Mouse (Mus musculus) forebrain, embryonic 16.5 days (tissue): ENCODE data around the gene Chst14. TPM values are rescaled to one million over a fixed set of nuclear protein-coding genes. Genes with fewer than 3 reads are reported as not detected.
A peak's percentile ranks its signal among the peaks of the same experiment; 100 is the strongest.

Source experiments
- ATAC-seq: fragments of 200-750 bp; cut with Nextera tagmentation; 2 replicates; pipeline ENCODE4 v1.8.0; 2017; ENCODE audit warnings: mild to moderate bottlenecking, moderate library complexity
- H3K27ac ChIP-seq: fragments of 300-500 bp; sonication (generic); 2 replicates; pipeline ENCODE4 v1.5.1; 2014; ENCODE audit warnings: low read length, control low read depth
- H3K27me3 ChIP-seq: fragments of 300-500 bp; sonication (generic); replicated peaks from 2 replicates; pipeline ENCODE4 v1.6.1; 2014; ENCODE audit warnings: low read length; ENCODE audit not compliant: control insufficient read depth, insufficient read depth
- H3K36me3 ChIP-seq: fragments of 300-500 bp; sonication (generic); 2 replicates; pipeline ENCODE4 v1.6.1; 2014; ENCODE audit not compliant: control insufficient read depth, insufficient read depth
- H3K4me1 ChIP-seq: fragments of 300-500 bp; sonication (generic); replicated peaks from 2 replicates; pipeline ENCODE4 v1.6.1; 2014; ENCODE audit warnings: low read length; ENCODE audit not compliant: control insufficient read depth, insufficient read depth
- H3K4me2 ChIP-seq: fragments of 300-500 bp; sonication (generic); 2 replicates; pipeline ENCODE4 v1.6.1; 2014; ENCODE audit warnings: mild to moderate bottlenecking, low read length, control low read depth
- H3K4me3 ChIP-seq: fragments of 300-500 bp; sonication (generic); replicated peaks from 2 replicates; pipeline ENCODE4 v1.5.1; 2014; ENCODE audit warnings: mild to moderate bottlenecking, low read length, control low read depth
- H3K9ac ChIP-seq: fragments of 300-500 bp; sonication (generic); replicated peaks from 2 replicates; pipeline ENCODE4 v1.6.1; 2014; ENCODE audit warnings: low read depth, low read length, control low read depth
- H3K9me3 ChIP-seq: fragments of 300-500 bp; sonication (generic); 2 replicates; pipeline ENCODE4 v1.6.1; 2016; ENCODE audit warnings: low read length; ENCODE audit not compliant: control insufficient read depth
- WGBS: fragments of 180-500 bp; shearing (Covaris S2); extraction: QIAGEN DNeasy Blood & Tissue Kit; methylation state at CpG from one replicate; pipeline ENCODE4 v1.1.7; 2014; 5-methylcytosine and 5-hydroxymethylcytosine counted together
- polyA plus RNA-seq: library from polyadenylated mRNA; unstranded; fragments of >200 nt; fragmentation: Nextera tagmentation; extraction: Ambion mirVana; gene quantifications from 2 replicates; pipeline ENCODE4 v1.2.1, GENCODE M21; 2015

The Chst14 gene
- polyA plus RNA-seq, result 5.4 and 6.1 TPM in 2 replicates

DNA sequence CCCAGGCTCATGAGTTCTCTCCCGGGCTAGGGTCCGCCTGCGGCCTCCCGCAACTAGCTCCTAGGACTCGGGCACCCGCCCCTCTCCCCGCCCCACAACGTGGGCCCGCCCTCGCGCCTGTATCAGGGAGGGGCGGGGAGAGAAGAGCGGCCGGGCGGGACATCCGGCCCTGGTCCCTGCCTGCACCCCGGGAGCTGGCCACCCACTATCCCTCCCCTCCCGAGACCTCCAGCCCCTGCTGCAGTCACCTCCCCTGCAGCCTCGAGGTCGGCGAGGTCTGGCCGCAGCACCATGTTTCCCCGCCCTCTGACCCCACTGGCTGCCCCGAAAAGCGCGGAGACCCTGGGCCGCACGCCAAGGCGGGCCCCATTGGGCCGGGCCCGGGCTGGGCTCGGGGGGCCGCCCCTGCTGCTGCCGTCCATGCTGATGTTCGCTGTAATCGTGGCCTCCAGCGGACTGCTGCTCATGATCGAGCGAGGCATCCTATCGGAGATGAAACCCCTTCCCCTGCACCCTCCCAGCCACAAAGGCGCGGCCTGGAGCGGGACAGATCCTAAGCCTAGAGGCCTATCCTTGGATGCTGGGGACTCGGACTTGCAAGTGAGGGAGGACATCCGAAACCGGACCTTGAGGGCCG, at the start of gene Chst14:
Gene Chst14, plus strand, starts transcription at position 136 of the 637 bp plus-strand sequence.
- no peak within 1 kb of the TSS for H3K27ac ChIP-seq
- ATAC-seq, result peak; percentile 88
- peak within 1 kb of the TSS; percentile 86 for H3K9ac ChIP-seq
- H3K9me3 ChIP-seq, result no peaks in the 10 kb centered on the region
- no peaks in the 10 kb centered on the region for H3K27me3 ChIP-seq
- peaks cover 22% of the 10 kb centered on the region for H3K4me1 ChIP-seq
- H3K4me3 ChIP-seq, result peak within 1 kb of the TSS; percentile 71
- under 1% methylated on average over 42 of the region's 47 CpGs for WGBS
- 0 out of 2 replicates have a peak, but pooled peaks cover 2% of the 10 kb centered on the region for H3K36me3 ChIP-seq
- H3K4me2 ChIP-seq, result peak within 1 kb of the TSS; percentile 95

DNA sequence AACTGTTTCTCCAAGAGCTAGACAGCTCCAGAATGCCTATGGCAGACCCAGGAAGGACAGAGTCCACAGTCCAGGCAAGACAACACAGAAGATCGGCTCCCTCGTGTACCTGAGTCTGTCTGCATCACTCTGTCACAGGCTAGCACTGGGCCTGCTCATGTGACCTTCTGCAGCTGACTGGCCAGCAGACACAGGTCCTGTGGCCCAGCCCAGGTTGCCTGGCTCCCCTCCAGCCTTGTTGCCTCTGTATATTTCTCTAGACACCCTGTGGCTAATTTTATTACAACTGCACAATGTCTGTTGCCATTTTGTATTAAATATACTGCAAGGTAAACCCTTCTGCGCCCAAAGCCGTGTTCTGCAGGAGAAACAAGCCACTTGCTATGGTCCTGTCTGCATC, 45.3 kb upstream of the Chst14 start:
- H3K27me3 ChIP-seq, result peaks cover 2% of the 10 kb centered on the region; the same call in 1 of the 2 replicates
- peaks cover 5% of the 10 kb centered on the region for H3K4me1 ChIP-seq
- H3K36me3 ChIP-seq, result peaks cover 3% of the 10 kb centered on the region; the same call in 1 of the 2 replicates
- 78% methylated on average over 4 of the region's 4 CpGs for WGBS
- no peaks in the 10 kb centered on the region for H3K9me3 ChIP-seq
- H3K9ac ChIP-seq, result no peak overlapping the region
- no peak overlapping the region for H3K4me2 ChIP-seq
- no peak overlapping the region for H3K27ac ChIP-seq
- ATAC-seq, result no peak
- H3K4me3 ChIP-seq, result no peak overlapping the region

DNA sequence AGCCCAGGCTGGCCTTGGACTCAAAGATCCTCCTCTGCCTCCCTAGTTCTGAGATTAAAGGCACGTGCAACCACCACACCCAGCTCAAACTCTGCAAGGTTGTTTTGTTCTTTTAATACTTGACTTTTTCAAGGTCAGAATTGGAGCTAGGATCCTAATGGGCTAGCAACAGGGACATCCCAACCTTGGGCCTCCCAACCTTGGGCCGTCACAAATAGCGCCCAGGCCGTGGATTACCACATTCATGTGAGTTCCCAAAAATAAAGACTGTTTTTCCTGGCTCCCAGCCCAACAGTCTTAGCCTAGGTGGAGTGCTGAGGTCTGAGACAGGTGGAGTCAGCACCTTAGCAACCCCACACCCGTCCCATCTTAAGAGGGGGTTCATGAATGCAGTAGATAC, 44.3 kb upstream of the Chst14 start:
- H3K27me3 ChIP-seq, result peaks cover 2% of the 10 kb centered on the region; the same call in 1 of the 2 replicates
- no peaks in the 10 kb centered on the region for H3K9me3 ChIP-seq
- no peaks in the 10 kb centered on the region; the same call in 1 of the 2 replicates for H3K36me3 ChIP-seq
- H3K9ac ChIP-seq, result no peak overlapping the region
- WGBS, result 84% methylated on average over 5 of the region's 5 CpGs
- H3K4me3 ChIP-seq, result no peak overlapping the region
- no peak overlapping the region for H3K4me2 ChIP-seq
- H3K27ac ChIP-seq, result no peak overlapping the region
- no peak for ATAC-seq
- H3K4me1 ChIP-seq, result peaks cover 5% of the 10 kb centered on the region

DNA sequence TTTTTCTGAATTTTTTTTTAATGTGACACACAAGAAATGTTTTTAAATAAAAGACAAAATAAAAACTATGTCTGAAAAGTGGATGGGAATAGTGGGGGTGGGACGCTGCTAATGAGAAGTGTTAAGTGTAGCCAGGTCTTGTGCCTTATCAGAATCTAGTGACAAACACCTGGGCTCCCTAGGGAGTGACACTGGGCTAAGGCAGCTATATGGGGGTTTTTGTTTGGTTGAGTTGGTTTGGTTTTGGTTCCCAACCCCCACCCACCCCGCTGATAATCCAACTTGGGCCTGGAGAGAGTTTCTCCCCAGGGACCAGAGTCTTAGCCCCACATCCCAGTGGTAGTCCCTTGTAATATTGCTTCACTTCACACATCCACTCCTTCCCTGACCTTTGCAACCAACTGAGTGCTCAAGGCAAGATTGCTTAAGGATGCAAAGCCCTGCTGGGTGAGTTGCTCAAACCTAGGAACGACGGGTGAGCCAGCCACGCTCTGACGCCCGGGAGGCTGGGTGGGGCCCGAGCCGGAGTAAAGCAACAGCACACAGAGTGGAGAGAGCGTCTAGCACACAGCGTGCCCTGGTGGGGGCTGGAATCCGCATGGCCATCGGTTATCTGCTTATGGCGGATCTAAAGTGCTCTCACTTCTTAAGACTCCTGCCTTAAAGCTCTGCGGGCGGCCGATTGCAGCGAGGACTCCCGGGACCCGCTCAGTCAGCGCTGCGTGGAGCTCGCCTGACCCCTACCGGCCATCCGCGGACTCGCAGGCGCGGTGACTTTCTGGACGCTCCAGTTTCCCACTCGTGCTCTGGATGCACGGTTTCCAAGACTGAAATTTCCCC, 43.2 kb upstream of the Chst14 start:
- ATAC-seq, result peak; percentile 88
- WGBS, result 3% methylated on average over 32 of the region's 32 CpGs
- no peaks in the 10 kb centered on the region for H3K36me3 ChIP-seq

DNA sequence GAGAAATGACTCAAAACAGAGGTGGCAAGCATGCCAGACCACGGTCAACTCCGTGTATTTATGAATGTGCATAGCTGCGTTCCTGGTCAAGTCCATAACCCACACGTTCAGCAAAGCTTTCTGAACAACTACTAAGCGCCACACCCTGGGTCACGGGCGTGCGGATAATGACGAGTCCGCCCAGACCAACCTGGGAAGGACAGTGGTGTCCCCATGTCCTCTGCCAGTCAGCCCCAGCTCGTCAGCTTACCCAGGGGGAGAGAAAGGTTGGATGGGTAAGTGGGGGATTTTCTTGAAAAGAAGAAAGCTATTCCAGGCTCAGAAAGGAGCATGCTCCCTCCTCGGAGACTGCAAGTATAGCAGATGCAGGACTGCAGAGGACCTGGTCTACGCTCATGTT, 38.9 kb upstream of the Chst14 start:
- Histone ChIP-seq H3K27ac (no peak overlapping the region), H3K27me3 (peaks cover 2% of the 10 kb centered on the region; the same call in 1 of the 2 replicates), H3K36me3 (no peaks in the 10 kb centered on the region), H3K4me1 (peaks cover 9% of the 10 kb centered on the region), H3K9ac (no peak overlapping the region), H3K4me2 (no peak overlapping the region), H3K9me3 (no peaks in the 10 kb centered on the region), H3K4me3 (no peak overlapping the region)
- 66% methylated on average over 13 of the region's 13 CpGs for WGBS
- ATAC-seq, result no peak

More for the DNA sequence above, 43.2 kb upstream of the Chst14 start:
- H3K4me1 ChIP-seq, result peaks cover 9% of the 10 kb centered on the region
- peak overlapping the region; percentile 66 for H3K9ac ChIP-seq
- H3K4me3 ChIP-seq, result peak overlapping the region; percentile 44
- H3K27ac ChIP-seq, result no peak overlapping the region
- no peaks in the 10 kb centered on the region for H3K9me3 ChIP-seq
- peaks cover 2% of the 10 kb centered on the region; the same call in 1 of the 2 replicates for H3K27me3 ChIP-seq
- peak overlapping the region; percentile 82 for H3K4me2 ChIP-seq

DNA sequence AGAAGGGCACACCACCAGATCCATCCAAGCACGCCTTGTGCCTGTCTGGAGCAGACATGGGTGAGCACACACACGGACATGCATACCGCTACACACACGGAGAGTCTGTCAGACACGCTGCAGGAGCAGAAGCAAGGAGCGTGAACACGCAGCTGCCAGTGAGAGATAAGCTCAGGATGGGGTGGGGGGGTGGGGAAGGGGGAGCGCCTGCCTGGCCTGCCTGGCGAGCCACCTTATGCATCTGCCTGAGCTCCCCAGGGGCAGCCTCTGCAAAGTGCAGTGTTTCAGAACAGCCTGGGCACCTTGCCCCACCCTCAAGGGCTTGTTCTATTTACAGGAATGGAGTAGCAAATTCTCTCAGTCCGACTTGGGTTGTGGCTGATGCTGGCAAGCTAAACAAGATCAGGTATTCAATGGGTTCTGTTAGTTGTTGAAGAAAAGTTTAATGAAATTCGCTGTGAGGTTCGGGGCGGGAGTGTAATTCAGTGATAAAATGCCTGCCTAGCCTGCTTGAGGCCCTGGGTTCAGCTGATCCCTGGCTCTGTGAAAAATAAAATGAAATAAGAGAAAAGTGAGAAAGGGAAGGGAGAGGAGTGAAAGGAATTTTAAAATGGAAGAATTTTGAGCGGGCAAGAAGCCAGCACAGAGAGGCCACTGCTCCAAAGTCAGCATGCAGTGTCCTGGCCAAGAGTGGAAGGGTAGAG, 38.3 kb upstream of the Chst14 start:
- peaks cover 4% of the 10 kb centered on the region for H3K27me3 ChIP-seq
- H3K4me2 ChIP-seq, result no peak overlapping the region
- H3K27ac ChIP-seq, result no peak overlapping the region
- H3K36me3 ChIP-seq, result no peaks in the 10 kb centered on the region
- no peaks in the 10 kb centered on the region for H3K9me3 ChIP-seq
- WGBS, result 27% methylated on average over 14 of the region's 14 CpGs
- peaks cover 8% of the 10 kb centered on the region for H3K4me1 ChIP-seq
- no peak for ATAC-seq
- H3K4me3 ChIP-seq, result no peak overlapping the region
- H3K9ac ChIP-seq, result no peak overlapping the region

DNA sequence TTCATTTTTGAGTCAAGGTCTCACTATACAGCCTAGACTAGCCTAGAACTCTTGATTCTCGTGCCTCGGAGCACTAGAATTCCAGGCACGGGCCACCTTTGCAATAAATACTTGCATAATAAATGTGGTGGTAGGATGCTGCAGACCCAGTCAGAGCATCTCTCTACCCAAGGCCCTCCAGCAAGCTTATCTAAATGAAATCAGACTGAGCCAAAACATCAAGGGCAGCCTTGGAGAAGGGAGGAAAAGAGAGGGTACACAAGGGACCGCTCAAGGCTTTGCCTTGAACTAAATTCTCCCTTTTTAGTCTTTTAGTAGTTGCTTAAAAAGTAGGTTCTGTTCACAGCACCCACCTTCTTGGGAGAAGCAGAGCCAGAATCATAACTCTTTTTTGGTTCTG, 35.1 kb upstream of the Chst14 start:
- no peaks in the 10 kb centered on the region for H3K36me3 ChIP-seq
- H3K9ac ChIP-seq, result no peak overlapping the region
- no peak overlapping the region for H3K4me2 ChIP-seq
- WGBS, result 91% methylated on average over 4 of the region's 4 CpGs
- peaks cover 6% of the 10 kb centered on the region for H3K4me1 ChIP-seq
- H3K27me3 ChIP-seq, result peaks cover 22% of the 10 kb centered on the region
- H3K4me3 ChIP-seq, result no peak overlapping the region
- no peak overlapping the region for H3K27ac ChIP-seq
- no peak for ATAC-seq
- H3K9me3 ChIP-seq, result no peaks in the 10 kb centered on the region

DNA sequence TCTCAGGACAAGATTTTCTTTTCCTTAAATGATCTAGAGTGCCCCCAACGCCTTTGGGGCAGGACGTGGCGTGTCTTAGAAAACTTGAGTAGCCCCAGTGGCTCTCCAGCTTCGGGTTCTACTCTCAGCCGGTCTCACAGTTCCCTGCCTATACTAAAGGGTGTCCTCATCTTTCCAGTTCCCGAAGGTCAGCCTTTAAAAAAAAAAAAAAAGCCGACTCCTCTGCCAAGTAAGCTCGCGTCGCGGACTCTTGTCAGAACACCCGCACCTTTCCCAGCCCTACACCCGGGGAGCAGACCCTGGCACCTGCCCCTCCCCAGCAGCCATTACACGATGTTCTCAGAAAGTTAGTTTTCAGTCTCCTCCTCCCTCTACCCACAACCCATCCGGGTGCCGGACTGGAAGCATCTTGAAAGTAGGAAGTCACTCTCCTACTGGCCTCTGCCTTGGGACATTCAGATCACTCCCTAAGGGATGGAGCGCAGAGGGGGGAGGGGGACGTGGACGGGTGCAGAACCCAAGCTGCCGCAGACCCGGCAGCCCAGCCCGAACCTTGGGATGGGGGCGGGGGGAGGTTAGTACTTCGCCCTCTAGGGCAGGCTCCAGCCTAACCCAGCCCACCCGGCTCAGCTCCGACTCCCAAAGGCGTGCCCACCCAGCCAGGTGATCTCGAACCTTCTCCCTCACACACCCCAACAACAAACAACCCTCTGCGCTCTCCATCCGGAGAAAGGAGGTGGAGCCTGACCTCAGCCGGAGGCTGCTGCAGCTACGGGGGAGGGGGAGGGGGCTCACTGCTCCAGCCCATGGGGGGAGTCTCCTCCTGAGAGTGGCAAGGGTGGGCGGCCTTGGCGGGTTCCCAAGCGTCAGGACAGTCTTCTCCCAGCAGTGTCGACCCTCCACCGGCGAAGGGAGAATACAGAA, 30.0 kb upstream of the Chst14 start:
- no peak for ATAC-seq
- H3K36me3 ChIP-seq, result no peaks in the 10 kb centered on the region
- H3K27ac ChIP-seq, result no peak overlapping the region
- H3K9ac ChIP-seq, result peak overlapping the region; percentile 55
- peaks cover 58% of the 10 kb centered on the region for H3K27me3 ChIP-seq
- no peaks in the 10 kb centered on the region for H3K9me3 ChIP-seq
- peak overlapping the region; percentile 50 for H3K4me3 ChIP-seq
- 1% methylated on average over 37 of the region's 38 CpGs for WGBS
- peak overlapping the region; percentile 80 for H3K4me2 ChIP-seq
- H3K4me1 ChIP-seq, result peaks cover 30% of the 10 kb centered on the region
